Mouse (Mus musculus) lung, embryonic 14.5 days (tissue): ENCODE data around the gene Gm49661. TPM values are rescaled to one million over a fixed set of nuclear protein-coding genes. Genes with fewer than 3 reads are reported as not detected.
A peak's percentile ranks its signal among the peaks of the same experiment; 100 is the strongest.

Experiments
- ATAC-seq: fragments of 200-750 bp; cut with Nextera tagmentation; 2 replicates; pipeline ENCODE4 v1.8.0; 2017; ENCODE audit warnings: mild to moderate bottlenecking, moderate TSS enrichment, moderate library complexity; ENCODE audit not compliant: insufficient read depth
- DNase-seq: peaks from one replicate; pipeline ENCODE4 v3.0.0-alpha.2; 2015
- H3K27ac ChIP-seq: fragments of 300-500 bp; sonication (generic); 2 replicates; pipeline ENCODE4 v1.5.1; 2014; ENCODE audit warnings: low read depth, mild to moderate bottlenecking, moderate library complexity
- H3K27me3 ChIP-seq: fragments of 300-500 bp; sonication (generic); 2 replicates; pipeline ENCODE4 v1.6.1; 2014; ENCODE audit warnings: low read length, control low read depth; ENCODE audit not compliant: insufficient read depth
- H3K36me3 ChIP-seq: fragments of 300-500 bp; sonication (generic); 2 replicates; pipeline ENCODE4 v1.6.1; 2014; ENCODE audit warnings: control low read depth; ENCODE audit not compliant: insufficient read depth
- H3K4me1 ChIP-seq: fragments of 300-500 bp; sonication (generic); 2 replicates; pipeline ENCODE4 v1.6.1; 2014; ENCODE audit warnings: antibody characterized with exemption, control low read depth; ENCODE audit not compliant: insufficient read depth
- H3K4me2 ChIP-seq: fragments of 300-500 bp; sonication (generic); 2 replicates; pipeline ENCODE4 v1.6.1; 2014; ENCODE audit warnings: mild to moderate bottlenecking
- H3K4me3 ChIP-seq: fragments of 300-500 bp; sonication (generic); 2 replicates; pipeline ENCODE4 v1.5.1; 2014; ENCODE audit warnings: low read depth, low read length
- H3K9ac ChIP-seq: fragments of 300-500 bp; sonication (generic); 2 replicates; pipeline ENCODE4 v1.6.1; 2014
- H3K9me3 ChIP-seq: fragments of 300-500 bp; sonication (generic); 2 replicates; pipeline ENCODE4 v1.6.1; 2016; ENCODE audit warnings: low read depth, low read length, control low read depth
- CTCF ChIP-seq: IDR thresholded peaks from 2 replicates; pipeline ENCODE4 v1.5.1; 2016; ENCODE audit warnings: antibody characterized with exemption, low read depth
- WGBS: fragments of 180-500 bp; shearing (Covaris S2); extraction: QIAGEN DNeasy Blood & Tissue Kit; methylation state at CpG from one replicate; pipeline ENCODE4 v1.1.7; 2014; 5-methylcytosine and 5-hydroxymethylcytosine counted together
- polyA plus RNA-seq: library from polyadenylated mRNA; unstranded; fragments of >200 nt; fragmentation: Nextera tagmentation; extraction: Ambion mirVana; gene quantifications from 2 replicates; pipeline ENCODE4 v1.2.1, GENCODE M21; 2014

Gene Gm49661
- polyA plus RNA-seq, 1 experiment from 2014 or later = not detected

- peak; percentile 23 for DNase-seq
- no peak for TF ChIP-seq CTCF
Observed at GRCm38 (mm10) chr8:84984294-84985048, 15.2 kb upstream of the Gm49661 start.

GRCm38 (mm10) chr8:84982499-84983011 lies 13.3 kb upstream of the Gm49661 start:
- no peak for TF ChIP-seq CTCF
- Histone ChIP-seq H3K36me3 (no peaks in the 10 kb centered on the region), H3K27me3 (no peaks in the 10 kb centered on the region; the same call in 1 of the 2 replicates), H3K27ac (peak overlapping the region; percentile 24; the same call in 1 of the 2 replicates), H3K4me3 (no peak overlapping the region), H3K9ac (0 out of 2 replicates have a peak overlapping the region, but pooled peaks have one; percentile 3), H3K4me2 (peak overlapping the region; percentile 3), H3K4me1 (peaks cover 56% of the 10 kb centered on the region), H3K9me3 (no peaks in the 10 kb centered on the region)
- ATAC-seq (no peak), DNase-seq (no peak)
- WGBS = 57% methylated on average over 3 of the region's 3 CpGs

More at GRCm38 (mm10) chr8:84984294-84985048, 15.2 kb upstream of the Gm49661 start:
- Histone ChIP-seq H3K9ac (peak overlapping the region; percentile 58), H3K27me3 (no peaks in the 10 kb centered on the region), H3K4me2 (peak overlapping the region; percentile 100), H3K27ac (peak overlapping the region; percentile 67), H3K9me3 (no peaks in the 10 kb centered on the region), H3K4me1 (peaks cover 53% of the 10 kb centered on the region), H3K36me3 (no peaks in the 10 kb centered on the region), H3K4me3 (peak overlapping the region; percentile 52)
- 3% methylated on average over 16 of the region's 16 CpGs for WGBS
- ATAC-seq = no peak

- Histone ChIP-seq H3K4me3 (no peak overlapping the region), H3K27ac (peak overlapping the region; percentile 80), H3K27me3 (peaks cover 4% of the 10 kb centered on the region), H3K4me2 (peak overlapping the region; percentile 3), H3K9me3 (no peaks in the 10 kb centered on the region), H3K9ac (0 out of 2 replicates have a peak overlapping the region, but pooled peaks have one; percentile 3), H3K36me3 (no peaks in the 10 kb centered on the region), H3K4me1 (peaks cover 56% of the 10 kb centered on the region)
- ATAC-seq (no peak), DNase-seq (no peak)
- TF ChIP-seq CTCF = no peak
- 73% methylated on average over 15 of the region's 15 CpGs for WGBS
Observed at GRCm38 (mm10) chr8:84981644-84982498, 12.6 kb upstream of the Gm49661 start.

- ATAC-seq (no peak), DNase-seq (peak; percentile 93)
- no peak for TF ChIP-seq CTCF
- Histone ChIP-seq H3K9ac (peak overlapping the region; percentile 47; the same call in 1 of the 2 replicates), H3K4me3 (no peak overlapping the region; the same call in 1 of the 2 replicates), H3K9me3 (no peaks in the 10 kb centered on the region), H3K4me1 (peaks cover 56% of the 10 kb centered on the region), H3K4me2 (peak overlapping the region; percentile 99), H3K36me3 (no peaks in the 10 kb centered on the region), H3K27ac (peak overlapping the region; percentile 80), H3K27me3 (peaks cover 5% of the 10 kb centered on the region)
- WGBS = 25% methylated on average over 11 of the region's 11 CpGs
Observed at GRCm38 (mm10) chr8:84980622-84981358, 11.6 kb upstream of the Gm49661 start.

GRCm38 (mm10) chr8:84979599-84980421 lies 10.6 kb upstream of the Gm49661 start:
- Histone ChIP-seq H3K4me3 (peak overlapping the region; percentile 37), H3K9me3 (no peaks in the 10 kb centered on the region), H3K9ac (peak overlapping the region; percentile 47), H3K27ac (peak overlapping the region; percentile 80), H3K4me2 (peak overlapping the region; percentile 99), H3K27me3 (peaks cover 5% of the 10 kb centered on the region), H3K4me1 (peaks cover 52% of the 10 kb centered on the region), H3K36me3 (peaks cover 3% of the 10 kb centered on the region)
- peak; percentile 32 for ATAC-seq
- WGBS = 2% methylated on average over 38 of the region's 42 CpGs
- DNase-seq = peak; percentile 95
- no peak for TF ChIP-seq CTCF
